Mouse (Mus musculus): Measurements from ENCODE around the gene Xpnpep1. TPM values are rescaled to one million over a fixed set of nuclear protein-coding genes. Genes with fewer than 3 reads are reported as not detected.

Xpnpep1 gene
- 79.0 TPM for polyA plus RNA-seq (2017; shearing (Covaris generic))

DNA sequence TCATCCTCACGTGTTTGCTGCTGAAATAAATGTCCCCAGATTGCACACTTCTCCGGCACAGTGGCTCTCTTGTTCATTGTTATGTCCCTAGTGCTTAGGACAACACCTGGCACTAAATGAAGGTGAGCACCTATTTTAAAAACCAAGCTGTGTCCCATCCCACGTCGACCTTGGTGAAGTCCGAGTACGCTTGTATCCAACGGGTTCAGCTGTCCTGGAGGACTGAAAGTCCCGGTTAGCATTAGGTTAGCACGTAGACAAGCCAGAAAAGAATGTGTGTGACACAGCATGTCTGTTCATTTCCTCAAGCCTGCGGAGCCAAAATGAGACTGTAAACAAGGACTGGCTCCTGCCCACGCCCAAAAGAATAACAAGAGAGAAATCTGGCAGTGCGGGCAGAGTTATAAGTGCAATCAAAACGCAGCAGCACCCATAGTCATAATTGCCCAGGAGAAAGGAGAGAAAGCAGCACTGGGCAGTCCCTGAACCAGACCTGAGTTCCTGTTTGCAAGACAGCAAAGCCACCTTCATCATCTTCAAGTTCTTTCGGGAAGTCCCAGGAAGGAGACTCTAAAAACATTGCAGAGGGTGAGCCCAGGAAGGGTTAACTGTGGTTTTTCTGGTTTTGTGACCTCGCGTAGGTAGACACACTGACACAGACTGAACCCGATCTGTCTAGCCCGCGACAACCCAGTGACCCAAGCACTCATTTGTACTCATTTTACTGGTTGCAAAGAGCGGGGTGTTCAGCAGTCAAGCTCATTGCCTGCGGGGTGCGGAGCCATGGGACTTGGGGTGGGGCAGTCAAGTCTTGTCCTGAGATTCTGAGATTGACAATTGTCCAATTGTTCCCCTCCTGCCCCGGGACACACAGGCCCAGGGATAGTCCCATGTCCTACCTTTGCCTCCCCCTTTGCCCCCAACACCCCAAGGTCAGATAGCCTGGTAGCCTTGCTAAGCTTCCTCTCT, at the start of gene Xpnpep1:
TSS of gene Xpnpep1 (minus strand) at position 51 of the 969 bp plus-strand sequence.

Other genes starting within 250 kb of the Xpnpep1 start
- 171 TPM for gene Add3, start 100.2 kb upstream of the Xpnpep1 start, polyA plus RNA-seq (2017; shearing (Covaris generic))